Mouse (Mus musculus): ENCODE data around the gene Sds.
"Not testable (repeated sequence)": the region's sequence is repeated elsewhere in the genome, so short reads cannot be mapped to it uniquely, and the experiment has no call there.

Gene Sds

GRCm38 (mm10) chr5:120492437-120492836 lies 16.1 kb downstream of the Sds start:
- peak in 1 of 2 experiments; percentile 52 for DNase-seq (ENCODE audit: low spot score in 2 of 2)

DNA sequence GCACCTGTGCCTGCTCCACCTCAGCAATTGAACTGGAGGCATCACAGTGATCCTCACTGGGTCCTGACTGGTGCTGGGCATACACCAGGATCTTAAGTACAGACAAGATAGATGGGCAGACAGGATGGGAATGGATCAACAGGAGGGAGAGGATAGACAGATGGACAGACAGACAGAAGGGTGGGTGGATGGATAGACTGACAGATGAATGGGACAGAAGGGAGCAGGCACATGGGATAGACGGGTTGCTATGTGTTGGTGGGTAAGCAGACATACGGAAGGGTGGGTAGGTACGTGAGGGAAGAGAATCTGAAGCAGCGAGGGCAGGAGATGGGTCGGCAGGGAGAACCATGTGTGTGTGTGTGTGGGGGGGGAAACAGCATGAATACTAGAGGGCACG lies 17.1 kb downstream of the Sds start:
- no peak for DNase-seq (ENCODE audit: low spot score in 2 of 2)

GRCm38 (mm10) chr5:120493873-120494395 lies 17.6 kb downstream of the Sds start:
- no peak for DNase-seq (ENCODE audit: low spot score in 2 of 2)

GRCm38 (mm10) chr5:120495064-120495702 lies 18.9 kb downstream of the Sds start:
- no peak for DNase-seq (ENCODE audit: low spot score in 2 of 2)

- DNase-seq (ENCODE audit: low spot score in 2 of 2), result no peak
Measured at GRCm38 (mm10) chr5:120495703-120496226, 19.4 kb downstream of the Sds start.

GRCm38 (mm10) chr5:120497071-120497470 lies 20.7 kb downstream of the Sds start:
- DNase-seq (ENCODE audit: low spot score in 2 of 2), result no peak

DNA sequence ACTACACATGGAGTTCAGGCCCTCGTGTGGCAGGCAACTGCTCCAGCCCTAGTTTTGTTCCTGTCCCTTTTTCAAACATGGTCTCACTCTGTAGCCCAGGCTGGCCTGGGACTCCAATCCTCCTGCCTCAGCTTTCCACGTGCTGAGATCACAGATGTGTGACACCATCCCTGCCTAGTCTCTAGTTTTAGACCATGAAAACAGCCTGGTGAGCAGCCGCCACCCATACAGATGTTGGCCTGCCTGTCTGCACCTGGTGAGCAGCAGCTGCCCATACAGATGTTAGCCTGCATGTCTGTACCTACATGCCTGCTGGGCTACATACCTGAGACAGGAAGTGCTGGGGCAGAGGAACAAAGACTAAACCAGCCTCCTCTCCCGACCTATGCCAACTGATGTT lies 22.9 kb downstream of the Sds start:
- DNase-seq (ENCODE audit: low spot score in 2 of 2), result no peak

DNA sequence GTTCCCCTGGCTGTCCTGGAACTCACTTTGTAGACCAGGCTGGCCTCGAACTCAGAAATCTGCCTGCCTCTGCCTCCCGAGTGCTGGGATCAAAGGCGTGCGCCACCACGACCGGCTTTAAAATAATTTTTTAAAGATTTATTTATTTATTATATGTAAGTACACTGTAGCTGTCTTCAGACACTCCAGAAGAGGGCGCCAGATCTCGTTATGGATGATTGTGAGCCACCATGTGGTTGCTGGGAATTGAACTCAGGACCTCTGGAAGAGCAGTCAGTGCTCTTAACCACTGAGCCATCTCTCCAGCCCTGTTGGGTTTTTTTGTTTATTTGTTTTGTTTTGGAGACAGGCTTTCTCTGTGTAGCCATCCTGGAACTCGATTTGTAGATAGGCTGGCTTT lies 24.3 kb downstream of the Sds start:
- not testable (repeated sequence) for DNase-seq (ENCODE audit: low spot score in 2 of 2)

GRCm38 (mm10) chr5:120502147-120502621 lies 25.9 kb downstream of the Sds start:
- DNase-seq (ENCODE audit: low spot score in 2 of 2), result peak; percentile 42 to 48

GRCm38 (mm10) chr5:120502675-120503143 lies 26.4 kb downstream of the Sds start:
- no peak for DNase-seq (ENCODE audit: low spot score in 2 of 2)

DNA sequence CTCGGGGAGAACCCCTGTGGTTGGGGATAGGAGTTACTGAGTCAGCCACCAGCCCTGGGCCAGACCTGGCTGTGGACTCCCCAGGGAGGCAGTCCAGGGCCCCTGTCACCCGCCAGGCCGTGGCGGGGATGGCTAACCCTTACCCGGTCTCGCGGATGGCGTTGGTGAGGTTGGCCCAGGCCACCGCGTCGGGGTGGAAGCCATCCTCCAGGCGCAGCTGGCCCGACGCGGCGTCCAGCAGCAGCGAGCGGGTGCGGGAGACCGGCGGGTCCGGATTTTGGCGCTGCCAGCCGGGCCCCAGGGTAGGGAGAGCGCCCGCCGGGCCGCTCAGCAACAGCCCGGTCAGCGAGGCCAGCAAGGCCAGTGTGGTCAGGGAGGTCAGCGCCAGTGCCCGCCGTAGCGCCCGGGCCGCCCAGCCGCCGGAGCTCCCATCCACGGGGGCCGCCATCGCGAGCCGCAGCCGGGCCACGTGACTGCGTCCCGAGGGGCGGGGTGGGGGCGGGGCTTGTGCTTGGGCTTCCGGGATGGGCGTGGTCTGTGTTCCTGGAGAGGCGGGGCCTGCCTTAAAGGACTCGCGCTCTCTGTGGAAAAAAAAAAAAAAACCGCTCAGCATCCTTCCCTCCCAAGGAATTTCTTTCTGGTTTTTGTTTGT lies 26.9 kb downstream of the Sds start, which contains the start of gene Plbd2:
Gene Plbd2, minus strand, starts transcription at position 482 of the 652 bp plus-strand sequence.
- DNase-seq (ENCODE audit: low spot score in 2 of 2), result peak in 1 of 2 experiments; percentile 81

DNA sequence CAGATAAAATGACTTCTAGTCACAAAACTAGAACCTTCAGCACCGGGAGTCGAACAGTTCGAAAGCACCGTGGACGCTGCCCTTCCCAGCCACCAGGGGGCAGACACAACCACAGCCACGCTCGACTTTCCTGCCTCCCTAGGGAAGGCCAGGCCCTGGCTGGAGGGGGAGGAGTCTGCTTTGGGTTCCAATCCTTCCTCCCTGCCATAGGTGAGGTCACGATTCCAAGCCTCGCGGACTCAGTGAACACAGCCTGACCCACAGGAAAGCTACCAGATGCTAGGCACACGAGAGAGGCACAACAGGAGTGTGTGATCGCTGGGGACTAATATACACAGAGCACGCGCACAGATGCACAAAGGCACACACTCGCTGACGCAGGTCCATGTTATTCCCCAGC lies 29.0 kb downstream of the Sds start:
- DNase-seq (ENCODE audit: low spot score in 2 of 2), result peak in 1 of 2 experiments; percentile 60

DNA sequence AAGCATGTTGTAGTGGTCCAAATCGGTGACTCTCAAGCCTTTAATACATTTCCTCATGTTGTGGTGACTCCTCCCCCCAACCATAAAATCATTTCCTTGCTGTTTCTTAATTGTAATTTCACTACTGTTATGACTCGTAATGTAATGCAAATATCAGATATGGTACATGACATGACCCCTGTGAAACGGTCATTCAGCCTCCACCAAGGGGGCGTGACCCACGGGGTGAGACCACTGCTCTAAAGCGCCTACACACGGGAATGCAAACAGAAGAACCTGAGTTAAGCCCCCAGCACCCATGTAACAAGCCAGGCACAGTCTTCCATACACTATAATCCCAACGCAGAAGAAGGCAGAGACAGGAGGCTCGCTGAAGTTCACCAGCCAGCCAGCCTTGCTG lies 29.5 kb downstream of the Sds start:
- no peak for DNase-seq (ENCODE audit: low spot score in 2 of 2)

DNA sequence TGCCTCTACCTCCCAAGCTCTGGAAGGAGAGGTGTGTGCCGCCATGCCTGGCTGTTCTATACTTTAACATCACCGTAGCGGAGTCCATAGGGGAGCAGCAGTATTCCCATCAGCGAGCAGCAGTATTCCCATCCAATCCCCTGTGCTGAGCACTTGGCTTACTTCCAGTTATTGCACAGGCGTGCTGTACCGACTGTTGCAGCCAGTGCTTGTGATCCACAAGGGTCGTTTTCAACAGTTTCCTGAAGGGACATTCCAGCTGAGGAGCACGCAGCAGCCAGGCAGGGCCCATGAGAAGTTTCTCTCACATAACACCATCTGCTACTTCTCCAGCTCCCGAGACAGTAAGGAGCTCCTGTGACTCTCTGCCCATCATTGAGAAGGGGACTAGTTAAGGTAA lies 30.2 kb downstream of the Sds start:
- DNase-seq (ENCODE audit: low spot score in 2 of 2), result no peak

DNA sequence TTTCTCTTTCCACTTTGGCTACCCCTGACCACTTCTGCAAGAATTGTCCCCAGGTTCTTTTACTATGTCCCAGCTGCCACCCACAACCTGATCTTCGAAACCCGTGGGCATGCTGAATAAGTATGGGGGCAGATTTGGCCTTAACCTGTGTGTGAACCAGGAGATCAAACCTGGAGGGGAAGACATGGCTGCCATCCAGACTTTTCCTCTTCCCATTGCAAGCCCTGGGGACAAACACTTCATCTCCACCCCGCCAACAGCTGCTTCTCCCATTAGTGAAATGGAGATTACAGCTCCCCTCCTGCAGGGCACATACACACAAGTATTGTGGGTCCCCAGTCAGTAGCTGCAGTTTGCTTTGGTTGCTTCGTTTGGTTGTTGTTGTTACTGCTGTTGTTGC lies 31.0 kb downstream of the Sds start:
- no peak for DNase-seq (ENCODE audit: low spot score in 2 of 2)

DNA sequence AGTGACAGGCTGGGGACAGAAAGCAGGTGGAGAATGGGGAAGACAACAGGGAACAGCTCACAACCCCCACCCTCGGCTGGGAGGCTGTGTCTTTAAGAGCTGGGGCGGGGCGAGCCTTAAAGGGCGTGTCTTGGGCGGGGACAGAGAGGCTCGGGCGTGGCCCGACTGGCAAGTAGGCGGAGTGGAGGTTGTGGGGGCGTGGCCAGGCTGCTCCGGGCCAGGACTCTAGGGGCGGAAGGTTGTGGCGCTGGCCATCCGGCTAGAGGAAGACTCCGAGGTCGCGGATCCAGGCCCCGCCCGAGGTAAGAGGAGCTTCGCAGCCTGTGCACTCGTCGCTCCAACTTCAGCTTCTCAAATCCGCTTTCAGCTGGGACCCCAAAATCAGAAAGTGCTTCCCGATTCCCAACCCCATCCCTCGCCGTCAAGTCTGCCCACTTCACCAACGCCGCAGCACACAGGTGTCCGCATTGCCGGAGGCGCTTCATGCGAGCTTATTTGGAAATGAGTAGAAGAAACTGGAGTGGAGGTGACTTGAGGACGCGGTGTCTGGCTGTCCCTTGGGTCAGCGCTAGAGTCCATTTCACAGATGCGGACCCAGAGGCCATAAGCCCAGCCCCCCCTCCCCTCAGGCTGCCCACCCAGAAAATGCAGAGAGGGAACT lies 34.8 kb downstream of the Sds start, which contains the start of gene Slc8b1:
Gene Slc8b1, plus strand, starts transcription at position 187 of the 661 bp plus-strand sequence.
- peak; percentile 75 to 86 for DNase-seq (ENCODE audit: low spot score in 2 of 2)

GRCm38 (mm10) chr5:120511643-120512220 lies 35.4 kb downstream of the Sds start:
- DNase-seq (ENCODE audit: low spot score in 2 of 2), result no peak

DNA sequence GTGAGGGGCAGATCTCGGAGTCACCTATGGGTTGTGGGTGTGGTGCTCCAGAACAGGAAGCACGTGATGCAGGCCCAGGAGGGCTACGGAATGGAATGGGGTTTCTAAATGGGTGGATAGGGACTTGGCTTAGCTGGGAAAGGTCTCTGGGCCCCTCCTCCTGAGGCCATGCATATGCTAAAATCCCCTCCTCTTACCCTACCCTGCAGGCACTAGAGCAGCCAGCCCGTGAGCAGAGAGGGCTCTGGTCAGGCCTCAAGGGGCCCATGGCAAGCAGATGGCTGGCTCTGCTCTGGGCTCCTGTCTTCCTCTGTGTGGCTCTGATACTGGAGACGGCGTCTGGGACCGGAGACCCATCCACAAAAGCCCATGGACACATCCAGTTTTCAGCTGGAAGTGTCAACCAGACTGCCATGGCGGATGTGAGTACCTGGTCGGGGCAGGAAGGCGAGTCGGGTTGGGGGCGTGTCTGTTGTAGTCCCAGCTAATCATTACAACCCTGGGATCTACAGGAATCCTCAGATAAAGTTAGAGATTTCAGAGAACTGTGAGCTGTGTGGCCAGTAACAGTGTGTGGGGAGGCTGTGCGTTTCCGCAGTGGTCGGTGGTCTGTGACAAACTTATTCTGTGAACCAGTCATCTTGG lies 36.7 kb downstream of the Sds start:
- DNase-seq (ENCODE audit: low spot score in 2 of 2), result no peak

- no peak for DNase-seq (ENCODE audit: low spot score in 2 of 2)
Measured at GRCm38 (mm10) chr5:120514031-120514677, 37.8 kb downstream of the Sds start.

GRCm38 (mm10) chr5:120514754-120515153 lies 38.4 kb downstream of the Sds start:
- no peak for DNase-seq (ENCODE audit: low spot score in 2 of 2)

DNA sequence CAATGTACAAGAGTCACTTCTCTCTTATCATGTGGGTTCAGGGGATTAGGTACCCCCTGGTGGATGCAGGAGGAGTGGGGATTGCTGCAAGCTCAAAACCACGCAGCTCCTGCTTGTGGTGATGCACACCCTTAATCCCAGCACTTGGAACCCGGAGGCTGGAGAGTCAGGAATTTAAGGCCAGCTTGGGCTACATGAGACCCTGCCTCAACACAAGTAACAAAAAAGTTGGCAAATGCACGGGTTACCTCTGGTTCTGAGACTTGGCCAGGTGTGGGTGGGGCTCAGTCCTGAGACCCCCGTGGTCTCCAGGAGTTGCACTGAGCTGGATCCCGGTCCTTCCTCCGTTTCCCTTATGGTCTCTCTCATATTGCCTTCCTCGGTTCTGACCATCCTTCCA lies 39.1 kb downstream of the Sds start:
- DNase-seq (ENCODE audit: low spot score in 2 of 2), result no peak
